ENCODE assay signal across 7 mouse cellular contexts in the genomic region with DNA sequence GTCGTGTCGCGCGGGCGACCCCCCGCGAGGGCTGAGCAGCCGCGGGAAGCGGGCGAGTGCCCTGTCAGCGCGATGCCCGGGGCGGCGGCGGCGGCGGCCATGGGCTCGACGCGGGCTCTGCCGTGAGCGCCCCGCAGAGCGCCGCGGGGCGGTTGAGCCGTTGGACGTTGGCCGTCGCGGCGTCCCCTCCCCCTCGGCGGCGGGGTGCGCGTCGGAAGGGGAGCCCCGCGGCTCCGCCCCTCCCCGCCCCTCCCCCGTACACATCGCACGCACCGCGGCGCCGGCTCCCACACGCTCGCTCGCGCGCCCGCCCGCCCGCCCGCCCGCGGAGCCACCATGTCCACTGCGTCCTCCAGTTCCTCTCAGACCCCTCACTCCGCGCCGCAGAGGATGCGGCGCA. TPM values are rescaled to one million over a fixed set of nuclear protein-coding genes. Genes with fewer than 3 reads are reported as not detected.
DNase-seq lines count a peak whose midpoint lies in the region; ATAC-seq lines count a peak whose summit lies in the region.

A gene (plus strand): TSS at position 50 of the 400 bp plus-strand sequence.

- peak within 1 kb of the TSS; percentile 97 for H3K27ac ChIP-seq in forebrain, embryonic 10.5 days
- peak within 1 kb of the TSS; percentile 99 for H3K27ac ChIP-seq in hindbrain, embryonic 11.5 days (ENCODE audit: low read depth, low read length)

- WGBS in forebrain, embryonic 10.5 days: under 1% methylated on average over 36 of the region's 69 CpGs
- 0% methylated on average over 16 of the region's 69 CpGs for WGBS in hindbrain, embryonic 11.5 days

- H3K4me2 ChIP-seq in hindbrain, embryonic 11.5 days (replicated peaks; ENCODE audit: low read depth, low read length): peak within 1 kb of the TSS; percentile 72

- H3K4me1 ChIP-seq in forebrain, embryonic 10.5 days: peaks cover 35% of the 10 kb centered on the region
- H3K4me1 ChIP-seq in hindbrain, embryonic 11.5 days (replicated peaks; ENCODE audit: control insufficient read depth, insufficient read depth, low read length): no peaks in the 10 kb centered on the region

- H3K27me3 ChIP-seq in forebrain, embryonic 10.5 days (ENCODE audit: poor library complexity, severe bottlenecking): no peaks in the 10 kb centered on the region
- H3K27me3 ChIP-seq in hindbrain, embryonic 11.5 days (ENCODE audit: control insufficient read depth, insufficient read depth, low read length): no peaks in the 10 kb centered on the region

- H3K9ac ChIP-seq in hindbrain, embryonic 11.5 days (ENCODE audit: low read depth, low read length): peak within 1 kb of the TSS; percentile 93

- DNase-seq in ES-CJ7 (ENCODE audit: low read depth, low spot score): peak; percentile 32
- no peak for DNase-seq in adrenal gland, adult 8-10 months
- no peak for DNase-seq in forebrain, embryonic 10.5 days (ENCODE audit: extremely low spot score, low spot score)
- peak; percentile 82 for DNase-seq in hindbrain, embryonic 11.5 days (ENCODE audit: low spot score)
- peak in 1 of 2 experiments; percentile 67 for DNase-seq in left cerebral cortex, adult 8-10 months (ENCODE audit: low spot score in 2 of 2)
- peak; percentile 78 to 84 for DNase-seq in lung, postnatal 4 days
- peak; percentile 89 for DNase-seq in retina, postnatal 1 day

- peak; percentile 88 for ATAC-seq in hindbrain, embryonic 11.5 days (ENCODE audit: low FRiP score)

- peak within 1 kb of the TSS; percentile 94 for H3K4me3 ChIP-seq in forebrain, embryonic 10.5 days
- peak within 1 kb of the TSS; percentile 84 for H3K4me3 ChIP-seq in hindbrain, embryonic 11.5 days (ENCODE audit: low read depth, low read length)

- no peaks in the 10 kb centered on the region for H3K9me3 ChIP-seq in forebrain, embryonic 10.5 days
- H3K9me3 ChIP-seq in hindbrain, embryonic 11.5 days (ENCODE audit: control insufficient read depth, low read length): no peaks in the 10 kb centered on the region

- no peaks in the 10 kb centered on the region for H3K36me3 ChIP-seq in forebrain, embryonic 10.5 days (replicated peaks)
- H3K36me3 ChIP-seq in hindbrain, embryonic 11.5 days (ENCODE audit: control insufficient read depth, insufficient read depth, low read length): no peaks in the 10 kb centered on the region

RNA-seq across cellular contexts. Expression of the gene that starts here (rescaled TPM):
- total RNA-seq in adrenal gland, adult 8-10 months (2022): 10 to 100 TPM; 29.1 to 32.4 (median 30.7) TPM
- 5.8 and 6.6 TPM in 2 replicates for polyA plus RNA-seq in forebrain, embryonic 10.5 days (2016; fragmentation: Nextera tagmentation; extraction: Ambion mirVana)
- 15.1 and 17.2 TPM in 2 replicates for polyA plus RNA-seq in hindbrain, embryonic 11.5 days (2014; fragmentation: Nextera tagmentation; extraction: Ambion mirVana)
- 100 to 1,000 TPM; 157 to 192 (median 173) TPM for total RNA-seq in left cerebral cortex, adult 8-10 months (2022)

Comparison
In these comparisons a context has a peak if more than half of its experiments do, and no peak if none do; other contexts are left out.
1. RNA of the gene that starts here (total RNA-seq): 157 to 192 TPM in left cerebral cortex, adult 8-10 months; 29.1 to 32.4 TPM in adrenal gland, adult 8-10 months; every median in the first group is over 4 times any median in the second.
2. DNase-seq: peak in ES-CJ7 (single experiment), hindbrain, embryonic 11.5 days (single experiment), lung, postnatal 4 days (2 of 2) and retina, postnatal 1 day (single experiment); none in adrenal gland, adult 8-10 months (single experiment) and forebrain, embryonic 10.5 days (single experiment).